Mouse (Mus musculus) MEL (cell line): ENCODE measurements around the gene Efcab2. TPM values are rescaled to one million over a fixed set of nuclear protein-coding genes. Genes with fewer than 3 reads are reported as not detected.
A peak's percentile ranks its signal among the peaks of the same experiment; 100 is the strongest.

Source experiments
- DNase-seq: peaks from one replicate; pipeline ENCODE4 v3.0.0; 2011; ENCODE audit warnings: low read depth, low spot score
- H3K27ac ChIP-seq: 2 replicates; pipeline ENCODE4 v1.5.1; 2012; ENCODE audit warnings: low read depth, mild to moderate bottlenecking, control low read depth, low read length, moderate library complexity; ENCODE audit not compliant: control insufficient read depth
- H3K27me3 ChIP-seq, 2 experiments: fragments of 150-350 bp in 1 of 2; sonication (generic) in 1 of 2; 2 replicates each; pipeline ENCODE4 v1.6.1; 2012; ENCODE audit warnings: low read length in 2 of 2, mild to moderate bottlenecking in 2 of 2, improper control_type of control experiment in 1 of 2, moderate library complexity in 1 of 2; ENCODE audit not compliant: insufficient read depth in 2 of 2, control insufficient read depth in 1 of 2
- H3K36me3 ChIP-seq, 2 experiments: 2 replicates each; pipeline ENCODE4 v1.6.1; 2012 to 2014; ENCODE audit warnings: low read length in 2 of 2, improper control_type of control experiment in 1 of 2, inconsistent platforms in 1 of 2, mild to moderate bottlenecking in 1 of 2; ENCODE audit not compliant: insufficient read depth in 2 of 2, control insufficient read depth in 1 of 2
- H3K4me1 ChIP-seq, 2 experiments: fragments of 150-350 bp in 1 of 2; sonication (generic) in 1 of 2; 2 replicates each; pipeline ENCODE4 v1.6.1; 2012; ENCODE audit warnings: low read length in 2 of 2, improper control_type of control experiment in 1 of 2, mild to moderate bottlenecking in 1 of 2; ENCODE audit not compliant: insufficient read depth in 2 of 2, control insufficient read depth in 1 of 2
- H3K4me3 ChIP-seq, 2 experiments: fragments of 150-350 bp in 1 of 2; sonication (generic) in 1 of 2; 2 replicates each; pipeline ENCODE4 v1.5.1; 2012; ENCODE audit warnings: low read depth in 2 of 2, low read length in 2 of 2, mild to moderate bottlenecking in 2 of 2, moderate library complexity in 2 of 2, control low read depth in 1 of 2, improper control_type of control experiment in 1 of 2; ENCODE audit not compliant: control insufficient read depth in 1 of 2, insufficient read depth in 1 of 2
- H3K79me2 ChIP-seq: 2 replicates; pipeline ENCODE4 v1.6.1; 2012; ENCODE audit warnings: mild to moderate bottlenecking, low read length, moderate library complexity; ENCODE audit not compliant: control insufficient read depth, poor library complexity, insufficient read depth
- H3K9ac ChIP-seq: 2 replicates; pipeline ENCODE4 v1.6.1; 2012; ENCODE audit warnings: low read depth, mild to moderate bottlenecking, control low read depth, low read length, moderate library complexity; ENCODE audit not compliant: control insufficient read depth, poor library complexity, severe bottlenecking
- H3K9me3 ChIP-seq: fragments of 150-350 bp; sonication (generic); replicated peaks from 2 replicates; pipeline ENCODE4 v1.6.1; 2012; ENCODE audit warnings: mild to moderate bottlenecking, low read length, improper control_type of control experiment, moderate library complexity; ENCODE audit not compliant: insufficient read depth
- BHLHE40 ChIP-seq: IDR thresholded peaks from 2 replicates; pipeline ENCODE4 v1.6.1; 2012; ENCODE audit warnings: low read depth, mild to moderate bottlenecking, inconsistent platforms, low read length, improper control_type of control experiment, borderline replicate concordance
- CHD1 ChIP-seq: IDR thresholded peaks from 2 replicates; pipeline ENCODE4 v1.6.1; 2012; ENCODE audit warnings: low read depth, mild to moderate bottlenecking, inconsistent platforms, low read length, improper control_type of control experiment
- CHD2 ChIP-seq: IDR thresholded peaks from 2 replicates; pipeline ENCODE4 v1.6.1; 2011; ENCODE audit warnings: low read length, improper control_type of control experiment
- EP300 ChIP-seq, 2 experiments: IDR thresholded peaks; 2 replicates each; pipeline ENCODE4 v1.6.1; 2011; ENCODE audit warnings: improper control_type of control experiment in 2 of 2, low read length in 2 of 2, low read depth in 1 of 2, mild to moderate bottlenecking in 1 of 2
- GABPA ChIP-seq: IDR thresholded peaks from 2 replicates; pipeline ENCODE4 v1.6.1; 2012; ENCODE audit warnings: low read depth, mild to moderate bottlenecking, inconsistent platforms, low read length, improper control_type of control experiment, moderate library complexity
- GATA1 ChIP-seq: IDR thresholded peaks from 2 replicates; pipeline ENCODE4 v1.6.1; 2011; ENCODE audit warnings: low read depth, low read length, improper control_type of control experiment
- HCFC1 ChIP-seq: IDR thresholded peaks from 2 replicates; pipeline ENCODE4 v1.6.1; 2012; ENCODE audit warnings: low read depth, mild to moderate bottlenecking, inconsistent platforms, low read length, improper control_type of control experiment, moderate library complexity
- JUND ChIP-seq: IDR thresholded peaks from 2 replicates; pipeline ENCODE4 v1.6.1; 2011; ENCODE audit warnings: low read depth, mild to moderate bottlenecking, improper control_type of control experiment, low read length
- KAT2A ChIP-seq: conservative IDR thresholded peaks from 2 replicates; pipeline ENCODE4 v1.6.1; 2012; ENCODE audit warnings: low read depth, low read length, improper control_type of control experiment, inconsistent platforms
- MAFK ChIP-seq: IDR thresholded peaks from 2 replicates; pipeline ENCODE4 v1.6.1; 2011; ENCODE audit warnings: low read depth, mild to moderate bottlenecking, low read length, improper control_type of control experiment, borderline replicate concordance
- MAX ChIP-seq: IDR thresholded peaks from 2 replicates; pipeline ENCODE4 v1.6.1; 2011; ENCODE audit warnings: low read length, improper control_type of control experiment
- MAZ ChIP-seq: IDR thresholded peaks from 2 replicates; pipeline ENCODE4 v1.6.1; 2012; ENCODE audit warnings: low read depth, mild to moderate bottlenecking, inconsistent platforms, low read length, improper control_type of control experiment
- MYB ChIP-seq: IDR thresholded peaks from 2 replicates; pipeline ENCODE4 v1.6.1; 2011; ENCODE audit warnings: mild to moderate bottlenecking, low read depth, low read length, improper control_type of control experiment
- MYC ChIP-seq: IDR thresholded peaks from 2 replicates; pipeline ENCODE4 v1.6.1; 2011; ENCODE audit warnings: low read depth, mild to moderate bottlenecking, low read length, improper control_type of control experiment, moderate library complexity
- POLR2AphosphoS2 ChIP-seq: IDR thresholded peaks from 2 replicates; pipeline ENCODE4 v1.6.1; 2011; ENCODE audit warnings: low read length, improper control_type of control experiment
- RAD21 ChIP-seq: IDR thresholded peaks from 2 replicates; pipeline ENCODE4 v1.6.1; 2011; ENCODE audit warnings: mild to moderate bottlenecking, low read depth, low read length, improper control_type of control experiment
- RCOR1 ChIP-seq: IDR thresholded peaks from 2 replicates; pipeline ENCODE4 v1.6.1; 2012; ENCODE audit warnings: low read depth, mild to moderate bottlenecking, inconsistent platforms, low read length, improper control_type of control experiment
- SIN3A ChIP-seq: IDR thresholded peaks from 2 replicates; pipeline ENCODE4 v1.6.1; 2012; ENCODE audit warnings: low read length, improper control_type of control experiment, inconsistent platforms
- SMC3 ChIP-seq: IDR thresholded peaks from 2 replicates; pipeline ENCODE4 v1.6.1; 2011; ENCODE audit warnings: low read depth, low read length, improper control_type of control experiment
- TAL1 ChIP-seq: IDR thresholded peaks from 2 replicates; pipeline ENCODE4 v1.6.1; 2012; ENCODE audit warnings: mild to moderate bottlenecking, inconsistent platforms, low read length, moderate library complexity, mixed read lengths
- TBP ChIP-seq: IDR thresholded peaks from 2 replicates; pipeline ENCODE4 v1.8.0; 2011; ENCODE audit warnings: low read depth, low read length, improper control_type of control experiment
- UBTF ChIP-seq: IDR thresholded peaks from 2 replicates; pipeline ENCODE4 v1.6.1; 2012; ENCODE audit warnings: low read depth, mild to moderate bottlenecking, inconsistent platforms, low read length, improper control_type of control experiment, moderate library complexity, borderline replicate concordance; ENCODE audit not compliant: insufficient read depth
- USF1 ChIP-seq: IDR thresholded peaks from 2 replicates; pipeline ENCODE4 v1.6.1; 2014; ENCODE audit warnings: low read depth, mild to moderate bottlenecking, inconsistent platforms, low read length, improper control_type of control experiment, moderate library complexity
- ZC3H11A ChIP-seq: IDR thresholded peaks from 2 replicates; pipeline ENCODE4 v1.6.1; 2012; ENCODE audit warnings: low read depth, mild to moderate bottlenecking, inconsistent platforms, low read length, improper control_type of control experiment
- ZMIZ1 ChIP-seq: IDR thresholded peaks from 2 replicates; pipeline ENCODE4 v1.6.1; 2012; ENCODE audit warnings: low read depth, mild to moderate bottlenecking, inconsistent platforms, low read length, improper control_type of control experiment, moderate library complexity
- ZNF384 ChIP-seq: IDR thresholded peaks from 2 replicates; pipeline ENCODE4 v1.6.1; 2012; ENCODE audit warnings: low read depth, mild to moderate bottlenecking, inconsistent platforms, low read length, improper control_type of control experiment
- polyA plus RNA-seq, 2 experiments: library from polyadenylated mRNA; stranded (reverse) in 1 of 2; unstranded in 1 of 2; fragments of >175 nt in 1 of 2; fragments of >200 nt in 1 of 2; gene quantifications; 2 replicates each; pipeline versions ENCODE4 v1.2.1 to v1.2.4; 2012; ENCODE audit warnings: low replicate concordance in 2 of 2, low read depth in 1 of 2; ENCODE audit not compliant: insufficient read length in 2 of 2, insufficient read depth in 1 of 2, missing spikeins in 1 of 2
- total RNA-seq: library from RNA; depleted of rRNA; stranded (reverse); fragments of 300-350 nt; gene quantifications from 2 replicates; pipeline ENCODE4 v1.2.3, GENCODE M21; 2012

Gene Efcab2
- total and polyA plus RNA-seq, 3 experiments = 0.85 to 3.2 TPM; not detected in 1

- no peak for DNase-seq
- no peak for TF ChIP-seq CHD1
- TF ChIP-seq EP300 (IDR thresholded peaks at IDR 0.05; ENCODE audit: low read depth in 1 of 2, low read length in 2 of 2) = peak; percentile 40 to 46; a peak in 2 of 4 replicates
- no peak for TF ChIP-seq MYC
- no peak for TF ChIP-seq SIN3A
- TF ChIP-seq UBTF = no peak
- TF ChIP-seq ZMIZ1 = no peak
- no peak for TF ChIP-seq JUND
- no peak for TF ChIP-seq USF1
- TF ChIP-seq HCFC1 = no peak
- peak; percentile 23 for TF ChIP-seq TAL1
- no peak for TF ChIP-seq POLR2AphosphoS2
- TF ChIP-seq GATA1 = peak; percentile 44; the same call in 1 of the 2 replicates
- no peak for TF ChIP-seq ZNF384
- TF ChIP-seq GABPA = no peak
- TF ChIP-seq KAT2A = no peak
- Histone ChIP-seq H3K9ac (no peak overlapping the region), H3K79me2 (no peaks in the 10 kb centered on the region), H3K27me3 (no peaks in the 10 kb centered on the region), H3K9me3 (no peaks in the 10 kb centered on the region), H3K4me1 (peaks cover 0 to 9% of the 10 kb centered on the region in 2 experiments; a peak in 3 of 4 replicates), H3K36me3 (peaks cover 0 to 9% of the 10 kb centered on the region in 2 experiments; a peak in 2 of 4 replicates), H3K4me3 (no peak overlapping the region), H3K27ac (no peak overlapping the region)
Observed at GRCm38 (mm10) chr1:178431619-178432444, 25.9 kb downstream of the Efcab2 start.

GRCm38 (mm10) chr1:178433619-178434018 is 27.7 kb downstream of the Efcab2 start:
- no peaks in the 10 kb centered on the region for H3K27me3 ChIP-seq
- H3K4me3 ChIP-seq = no peak overlapping the region
- TF ChIP-seq GATA1 (no peak), TBP (no peak), MAFK (no peak), USF1 (no peak), JUND (no peak), RCOR1 (no peak), RAD21 (no peak), SMC3 (no peak), GABPA (no peak), MYC (no peak), ZC3H11A (no peak), BHLHE40 (no peak), EP300 (IDR thresholded peaks at IDR 0.05; ENCODE audit: low read depth in 1 of 2, low read length in 2 of 2) (no peak), MYB (no peak), ZMIZ1 (no peak), MAZ (no peak), HCFC1 (no peak), CHD2 (no peak), MAX (no peak), SIN3A (no peak)
- no peak for DNase-seq
- H3K79me2 ChIP-seq = no peaks in the 10 kb centered on the region
- no peaks in the 10 kb centered on the region for H3K9me3 ChIP-seq
- H3K27ac ChIP-seq = no peak overlapping the region
- H3K36me3 ChIP-seq = peaks cover 0 to 9% of the 10 kb centered on the region in 2 experiments; a peak in 2 of 4 replicates
- no peak overlapping the region for H3K9ac ChIP-seq
- peaks cover 0 to 9% of the 10 kb centered on the region in 2 experiments; a peak in 3 of 4 replicates for H3K4me1 ChIP-seq
